Mouse (Mus musculus) embryonic facial prominence, embryonic 11.5 days (tissue): ENCODE measurements around the gene Tcte2. TPM values are rescaled to one million over a fixed set of nuclear protein-coding genes. Genes with fewer than 3 reads are reported as not detected.
A peak's percentile ranks its signal among the peaks of the same experiment; 100 is the strongest.
"Not testable (repeated sequence)": the region's sequence is repeated elsewhere in the genome, so short reads cannot be mapped to it uniquely, and the experiment has no call there.

Source experiments
- ATAC-seq: fragments of 200-750 bp; cut with Nextera tagmentation; replicated peaks from 2 replicates; pipeline ENCODE4 v1.8.0; 2017; ENCODE audit warnings: low read depth; ENCODE audit not compliant: insufficient number of reproducible peaks, low FRiP score, low TSS enrichment
- DNase-seq: peaks from one replicate; pipeline ENCODE4 v3.0.0-alpha.2; 2015; ENCODE audit warnings: low spot score
- H3K27ac ChIP-seq: fragments of 300-500 bp; sonication (generic); replicated peaks from 2 replicates; pipeline ENCODE4 v1.5.1; 2014; ENCODE audit warnings: mild to moderate bottlenecking, low read depth, low read length, control low read depth
- H3K27me3 ChIP-seq: fragments of 300-500 bp; sonication (generic); 2 replicates; pipeline ENCODE4 v1.6.1; 2014; ENCODE audit warnings: mild to moderate bottlenecking, low read length, moderate library complexity, mixed read lengths; ENCODE audit not compliant: control insufficient read depth, insufficient read depth
- H3K36me3 ChIP-seq: fragments of 300-500 bp; sonication (generic); replicated peaks from 2 replicates; pipeline ENCODE4 v1.6.1; 2014; ENCODE audit warnings: low read depth, mild to moderate bottlenecking, low read length, moderate library complexity, mixed read lengths; ENCODE audit not compliant: control insufficient read depth, insufficient read depth
- H3K4me1 ChIP-seq: fragments of 300-500 bp; sonication (generic); 2 replicates; pipeline ENCODE4 v1.6.1; 2014; ENCODE audit warnings: low read length, mixed read lengths; ENCODE audit not compliant: control insufficient read depth, insufficient read depth
- H3K4me2 ChIP-seq: fragments of 300-500 bp; sonication (generic); 2 replicates; pipeline ENCODE4 v1.6.1; 2014; ENCODE audit warnings: low read depth, mild to moderate bottlenecking, control low read depth, low read length, moderate library complexity
- H3K4me3 ChIP-seq: fragments of 300-500 bp; sonication (generic); 2 replicates; pipeline ENCODE4 v1.5.1; 2014; ENCODE audit warnings: low read depth, low read length, control low read depth
- H3K9ac ChIP-seq: fragments of 300-500 bp; sonication (generic); replicated peaks from 2 replicates; pipeline ENCODE4 v1.6.1; 2014; ENCODE audit warnings: mild to moderate bottlenecking, control low read depth, low read length
- H3K9me3 ChIP-seq: fragments of 300-500 bp; sonication (generic); replicated peaks from 2 replicates; pipeline ENCODE4 v1.6.1; 2016; ENCODE audit warnings: mild to moderate bottlenecking, low read length, inconsistent platforms, mixed read lengths; ENCODE audit not compliant: control insufficient read depth
- WGBS: fragments of 180-500 bp; shearing (Covaris S2); extraction: QIAGEN DNeasy Blood & Tissue Kit; methylation state at CpG from one replicate; pipeline ENCODE4 v1.1.7; 2014; 5-methylcytosine and 5-hydroxymethylcytosine counted together
- polyA plus RNA-seq: library from polyadenylated mRNA; unstranded; fragments of >200 nt; fragmentation: Nextera tagmentation; extraction: Ambion mirVana; gene quantifications from 2 replicates; pipeline ENCODE4 v1.2.1, GENCODE M21; 2014

Gene Tcte2
- polyA plus RNA-seq, 1 experiment from 2014 or later: 4.4 TPM

DNA sequence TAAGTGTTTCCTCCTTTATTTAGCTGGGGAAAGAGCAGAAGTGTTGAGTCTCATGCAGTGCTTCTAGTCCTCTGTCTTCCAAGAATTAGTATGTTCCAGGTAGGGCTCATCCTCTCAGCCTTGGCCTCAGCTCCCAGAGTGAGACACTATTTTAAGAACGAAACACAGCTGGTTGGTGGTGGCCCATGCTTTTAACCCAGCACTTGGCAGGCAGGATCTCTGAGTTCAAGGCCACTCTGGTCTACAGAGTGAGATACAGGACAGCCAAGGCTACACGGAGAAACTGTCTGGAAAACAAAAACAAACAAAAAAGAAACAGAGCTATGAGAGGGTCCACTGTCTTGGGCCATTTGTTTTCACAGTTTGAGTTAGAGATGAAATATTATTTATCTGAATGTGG lies 16.1 kb upstream of the Tcte2 start:
- Histone ChIP-seq H3K9me3 (no peaks in the 10 kb centered on the region), H3K4me2 (no peak overlapping the region), H3K27me3 (no peaks in the 10 kb centered on the region), H3K36me3 (no peaks in the 10 kb centered on the region), H3K9ac (no peak overlapping the region), H3K4me1 (no peaks in the 10 kb centered on the region), H3K27ac (no peak overlapping the region), H3K4me3 (no peak overlapping the region)
- ATAC-seq: no peak
- DNase-seq: no peak
- WGBS: 75% methylated on average over 2 of the region's 2 CpGs

GRCm38 (mm10) chr17:13769256-13769655 lies 7.6 kb upstream of the Tcte2 start:
- Histone ChIP-seq H3K27me3 (no peaks in the 10 kb centered on the region), H3K9me3 (no peaks in the 10 kb centered on the region), H3K27ac (no peak overlapping the region), H3K4me1 (no peaks in the 10 kb centered on the region), H3K4me2 (no peak overlapping the region), H3K36me3 (no peaks in the 10 kb centered on the region), H3K4me3 (no peak overlapping the region), H3K9ac (no peak overlapping the region)
- 90% methylated on average over 3 of the region's 3 CpGs for WGBS
- no peak for DNase-seq
- no peak for ATAC-seq

DNA sequence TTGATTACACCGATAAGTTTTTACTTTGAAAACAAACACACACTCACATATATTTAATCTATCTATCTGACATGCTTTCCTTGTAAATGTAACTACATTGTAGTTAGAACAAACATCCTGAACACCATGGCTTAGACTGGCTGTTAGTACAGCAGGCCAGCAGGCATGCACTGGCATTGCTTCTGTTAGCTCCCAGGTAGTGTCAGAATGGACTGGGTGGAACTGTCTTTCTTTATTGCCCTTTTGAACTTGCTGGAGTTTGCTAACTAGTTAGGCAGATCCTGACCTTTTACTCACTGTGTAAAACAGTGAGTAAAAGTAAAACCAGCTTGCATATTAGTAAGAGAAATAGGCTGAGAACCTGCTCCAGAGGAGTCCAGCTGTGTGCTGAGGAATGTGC lies 6.9 kb upstream of the Tcte2 start:
- WGBS: 91% methylated on average over 1 of the region's 1 CpGs
- no peak overlapping the region for H3K4me3 ChIP-seq
- ATAC-seq: no peak
- H3K4me1 ChIP-seq: no peaks in the 10 kb centered on the region
- H3K27me3 ChIP-seq: no peaks in the 10 kb centered on the region
- no peak for DNase-seq
- no peak overlapping the region for H3K9ac ChIP-seq
- no peaks in the 10 kb centered on the region for H3K9me3 ChIP-seq
- H3K4me2 ChIP-seq: no peak overlapping the region
- H3K27ac ChIP-seq: no peak overlapping the region
- H3K36me3 ChIP-seq: no peaks in the 10 kb centered on the region

- not testable (repeated sequence) for H3K9ac ChIP-seq, H3K4me1 ChIP-seq, H3K9me3 ChIP-seq, H3K27me3 ChIP-seq, H3K36me3 ChIP-seq, H3K4me2 ChIP-seq, ATAC-seq, H3K4me3 ChIP-seq, H3K27ac ChIP-seq, DNase-seq
- 98% methylated on average over 2 of the region's 2 CpGs for WGBS
Observed at GRCm38 (mm10) chr17:13764911-13765310, 3.3 kb upstream of the Tcte2 start.

DNA sequence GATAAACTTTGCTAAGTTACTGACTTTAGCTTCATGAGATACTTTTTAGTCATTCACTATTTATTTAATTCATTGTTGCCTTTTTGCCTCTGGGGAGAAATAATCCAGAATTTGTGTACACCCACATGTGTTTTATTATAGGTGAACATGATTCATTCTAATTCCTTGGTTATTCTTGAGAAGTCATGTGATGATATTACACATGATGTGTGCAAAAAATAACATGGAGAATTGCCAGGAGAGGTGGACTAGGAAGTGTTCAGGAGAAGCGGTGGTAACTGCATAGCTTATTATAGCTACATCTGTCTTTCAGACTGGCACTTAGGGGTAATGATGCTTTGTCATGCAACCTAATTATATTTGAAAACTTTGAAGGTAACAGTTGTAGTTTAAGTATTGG lies 2.2 kb upstream of the Tcte2 start:
- ATAC-seq (no peak), DNase-seq (no peak)
- WGBS: 83% methylated on average over 1 of the region's 1 CpGs
- Histone ChIP-seq H3K36me3 (no peaks in the 10 kb centered on the region), H3K27ac (no peak overlapping the region), H3K4me3 (no peak overlapping the region), H3K9ac (no peak overlapping the region), H3K9me3 (no peaks in the 10 kb centered on the region), H3K4me1 (no peaks in the 10 kb centered on the region), H3K4me2 (no peak overlapping the region), H3K27me3 (no peaks in the 10 kb centered on the region; the same call in 1 of the 2 replicates)

- Histone ChIP-seq H3K9ac (peak overlapping the region; percentile 83), H3K4me2 (peak overlapping the region; percentile 100), H3K27ac (peak overlapping the region; percentile 82), H3K9me3 (no peaks in the 10 kb centered on the region), H3K4me3 (peak overlapping the region; percentile 90), H3K36me3 (no peaks in the 10 kb centered on the region), H3K4me1 (no peaks in the 10 kb centered on the region), H3K27me3 (no peaks in the 10 kb centered on the region; the same call in 1 of the 2 replicates)
- WGBS: under 1% methylated on average over 35 of the region's 72 CpGs
- no peak for DNase-seq
- peak; percentile 27 for ATAC-seq
Observed at GRCm38 (mm10) chr17:13760675-13761178, 898 bp downstream of the Tcte2 start.

DNA sequence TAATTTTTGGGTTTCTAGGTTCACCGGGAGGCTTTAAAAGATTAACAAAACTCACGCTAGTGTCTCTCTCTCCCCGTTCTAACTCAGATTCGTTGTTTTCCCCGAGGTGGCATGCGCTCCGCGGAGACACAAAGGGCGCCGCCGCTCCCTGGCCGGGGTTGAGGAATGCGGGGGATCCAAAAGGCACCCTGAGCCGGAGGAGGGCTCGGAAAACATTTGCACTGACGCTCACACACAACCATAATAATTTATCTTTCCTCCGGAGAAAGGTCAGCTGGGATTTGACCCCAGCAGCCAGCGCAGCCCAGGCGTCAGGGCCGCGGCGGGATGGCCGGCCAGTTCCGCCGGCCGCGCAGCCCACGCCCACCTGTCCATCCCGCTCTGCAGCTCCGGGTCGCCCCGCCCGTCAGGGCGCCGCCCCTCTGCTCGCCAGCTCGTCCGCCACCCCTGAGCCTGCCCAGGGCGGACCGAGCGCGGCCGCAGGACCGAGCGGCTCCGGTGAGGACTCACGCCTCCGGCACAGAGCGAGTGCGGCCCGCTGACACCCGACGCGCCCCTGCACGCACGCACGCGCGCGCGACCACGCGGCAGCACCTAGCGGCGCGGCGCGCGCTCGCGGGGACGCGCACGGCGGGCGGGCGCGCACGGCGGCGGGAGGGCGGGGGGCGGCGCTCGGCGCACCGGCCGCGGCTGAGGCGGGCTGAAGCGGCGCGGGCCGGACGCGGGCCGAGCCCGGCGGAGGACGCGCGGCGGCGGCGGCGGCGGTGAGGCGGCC lies 1.6 kb downstream of the Tcte2 start, which contains the start of gene Afdn:
TSS of gene Afdn (plus strand) at position 687 of the 775 bp plus-strand sequence.
- WGBS: under 1% methylated on average over 55 of the region's 108 CpGs
- peak within 1 kb of the TSS; percentile 100 for H3K4me2 ChIP-seq
- no peaks in the 10 kb centered on the region for H3K36me3 ChIP-seq
- no peaks in the 10 kb centered on the region for H3K4me1 ChIP-seq
- H3K27me3 ChIP-seq: no peaks in the 10 kb centered on the region; the same call in 1 of the 2 replicates
- peak within 1 kb of the TSS; percentile 83 for H3K9ac ChIP-seq
- H3K27ac ChIP-seq: peak within 1 kb of the TSS; percentile 82
- DNase-seq (peak; percentile 84), ATAC-seq (peak; percentile 95)
- peak within 1 kb of the TSS; percentile 90 for H3K4me3 ChIP-seq
- H3K9me3 ChIP-seq: no peaks in the 10 kb centered on the region

DNA sequence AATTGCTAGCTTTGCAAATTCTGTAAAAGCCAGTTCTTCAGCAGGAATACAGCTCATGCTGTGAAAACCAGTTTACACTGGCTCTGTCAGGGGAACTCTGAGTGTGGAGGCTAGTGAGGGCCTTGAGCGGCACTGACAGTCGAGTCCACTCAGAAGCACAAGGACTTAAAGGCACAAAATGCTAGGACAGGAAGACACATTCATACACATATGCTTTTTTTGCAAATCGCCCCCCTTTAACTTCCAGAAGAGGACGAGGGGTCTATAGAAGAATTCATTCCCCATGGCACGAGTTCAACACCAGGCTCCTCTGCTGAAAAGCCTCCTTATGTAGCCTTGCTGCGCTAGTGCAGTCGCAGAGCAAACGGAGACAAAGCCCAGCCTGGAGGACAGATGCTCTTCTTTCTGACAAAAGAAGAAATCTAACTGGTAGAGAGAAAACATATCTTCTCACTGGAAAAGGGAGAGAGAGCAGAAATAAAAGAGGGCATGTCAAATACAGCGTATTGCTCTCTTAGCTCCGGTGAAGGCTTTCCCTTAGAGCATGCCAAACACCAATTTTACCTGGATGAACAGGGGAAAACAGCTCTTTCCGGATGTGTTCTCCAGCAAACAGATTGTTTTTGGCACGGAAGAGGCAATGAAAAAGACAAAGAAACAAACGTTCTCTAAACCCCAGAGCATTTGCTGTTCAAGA lies 2.3 kb downstream of the Tcte2 start:
- peak overlapping the region; percentile 58 for H3K4me2 ChIP-seq
- H3K9ac ChIP-seq: peak overlapping the region; percentile 83
- peak overlapping the region; percentile 90 for H3K4me3 ChIP-seq
- H3K4me1 ChIP-seq: no peaks in the 10 kb centered on the region
- H3K9me3 ChIP-seq: no peaks in the 10 kb centered on the region
- no peak for ATAC-seq
- no peaks in the 10 kb centered on the region; the same call in 1 of the 2 replicates for H3K27me3 ChIP-seq
- H3K27ac ChIP-seq: peak overlapping the region; percentile 82
- 13% methylated on average over 13 of the region's 13 CpGs for WGBS
- H3K36me3 ChIP-seq: no peaks in the 10 kb centered on the region
- DNase-seq: peak; percentile 44
